Mouse (Mus musculus) heart, embryonic 16.5 days (tissue): ENCODE measurements around the gene Efl1. TPM values are rescaled to one million over a fixed set of nuclear protein-coding genes. Genes with fewer than 3 reads are reported as not detected.

ENCODE experiments used
- ATAC-seq: fragments of 200-750 bp; cut with Nextera tagmentation; replicated peaks from 2 replicates; pipeline ENCODE4 v1.8.0; 2017; ENCODE audit warnings: moderate number of reproducible peaks; ENCODE audit not compliant: insufficient read depth, low FRiP score; ENCODE audit errors: extremely low read depth
- H3K27ac ChIP-seq: fragments of 300-500 bp; sonication (generic); 2 replicates; pipeline ENCODE4 v1.5.1; 2014; ENCODE audit warnings: mild to moderate bottlenecking, low read length, control low read depth, moderate library complexity
- H3K27me3 ChIP-seq: fragments of 300-500 bp; sonication (generic); 2 replicates; pipeline ENCODE4 v1.6.1; 2014; ENCODE audit warnings: low read length, mixed read lengths; ENCODE audit not compliant: control insufficient read depth, insufficient read depth
- H3K36me3 ChIP-seq: fragments of 300-500 bp; sonication (generic); 2 replicates; pipeline ENCODE4 v1.6.1; 2014; ENCODE audit not compliant: control insufficient read depth, insufficient read depth
- H3K4me1 ChIP-seq: fragments of 300-500 bp; sonication (generic); 2 replicates; pipeline ENCODE4 v1.6.1; 2014; ENCODE audit warnings: low read length, mixed read lengths; ENCODE audit not compliant: control insufficient read depth, insufficient read depth
- H3K4me2 ChIP-seq: fragments of 300-500 bp; sonication (generic); 2 replicates; pipeline ENCODE4 v1.6.1; 2014; ENCODE audit warnings: low read depth, mild to moderate bottlenecking, control low read depth, low read length
- H3K4me3 ChIP-seq: fragments of 300-500 bp; sonication (generic); 2 replicates; pipeline ENCODE4 v1.5.1; 2014; ENCODE audit warnings: mild to moderate bottlenecking, control low read depth, low read length
- H3K9ac ChIP-seq: fragments of 300-500 bp; sonication (generic); 2 replicates; pipeline ENCODE4 v1.6.1; 2014; ENCODE audit warnings: low read length, control low read depth
- H3K9me3 ChIP-seq: fragments of 300-500 bp; sonication (generic); replicated peaks from 2 replicates; pipeline ENCODE4 v1.6.1; 2016; ENCODE audit warnings: low read length; ENCODE audit not compliant: control insufficient read depth
- whole genome bisulfite sequencing: fragments of 180-500 bp; shearing (Covaris S2); extraction: QIAGEN DNeasy Blood & Tissue Kit; methylation state at CpG from one replicate; pipeline ENCODE4 v1.1.7; 2014; 5-methylcytosine and 5-hydroxymethylcytosine counted together
- polyA plus RNA-seq: library from polyadenylated mRNA; unstranded; fragments of >200 nt; fragmentation: Nextera tagmentation; extraction: Ambion mirVana; gene quantifications from 2 replicates; pipeline ENCODE4 v1.2.1, GENCODE M21; 2015

Gene Efl1
- polyA plus RNA-seq, 1 experiment from 2014 or later: 15.0 TPM

- H3K36me3 ChIP-seq: no peaks in the 10 kb centered on the region
- H3K9ac ChIP-seq: no peak overlapping the region
- no peaks in the 10 kb centered on the region for H3K9me3 ChIP-seq
- 0 out of 2 replicates have a peak, but pooled peaks cover 4% of the 10 kb centered on the region for H3K4me1 ChIP-seq
- H3K27me3 ChIP-seq: no peaks in the 10 kb centered on the region
- no peak overlapping the region for H3K27ac ChIP-seq
- ATAC-seq: no peak
- whole genome bisulfite sequencing: 76% methylated on average over 11 of the region's 11 CpGs
- H3K4me3 ChIP-seq: no peak overlapping the region
- no peak overlapping the region; the same call in 1 of the 2 replicates for H3K4me2 ChIP-seq
Observed at GRCm38 (mm10) chr7:82743116-82743765, 94.8 kb downstream of the Efl1 start.

- no peaks in the 10 kb centered on the region for H3K9me3 ChIP-seq
- H3K36me3 ChIP-seq: no peaks in the 10 kb centered on the region
- no peak overlapping the region for H3K9ac ChIP-seq
- H3K27ac ChIP-seq: no peak overlapping the region
- no peaks in the 10 kb centered on the region for H3K27me3 ChIP-seq
- 0 out of 2 replicates have a peak, but pooled peaks cover 4% of the 10 kb centered on the region for H3K4me1 ChIP-seq
- peak overlapping the region; percentile 17; the same call in 1 of the 2 replicates for H3K4me2 ChIP-seq
- 67% methylated on average over 18 of the region's 18 CpGs for WGBS
- no peak overlapping the region for H3K4me3 ChIP-seq
- no peak; the same call in 1 of the 2 replicates for ATAC-seq
Observed at GRCm38 (mm10) chr7:82744167-82744715, 95.8 kb downstream of the Efl1 start.

GRCm38 (mm10) chr7:82748812-82749211 lies 100.4 kb downstream of the Efl1 start:
- no peaks in the 10 kb centered on the region for H3K27me3 ChIP-seq
- H3K36me3 ChIP-seq: no peaks in the 10 kb centered on the region
- H3K9ac ChIP-seq: no peak overlapping the region
- WGBS: 57% methylated on average over 2 of the region's 2 CpGs
- H3K27ac ChIP-seq: no peak overlapping the region
- no peak overlapping the region for H3K4me2 ChIP-seq
- H3K9me3 ChIP-seq: no peaks in the 10 kb centered on the region
- H3K4me1 ChIP-seq: peaks cover 16% of the 10 kb centered on the region
- H3K4me3 ChIP-seq: no peak overlapping the region
- ATAC-seq: no peak

- Histone ChIP-seq H3K27ac (no peak overlapping the region), H3K9ac (no peak overlapping the region), H3K4me3 (no peak overlapping the region), H3K36me3 (no peaks in the 10 kb centered on the region), H3K4me2 (no peak overlapping the region), H3K4me1 (peaks cover 16% of the 10 kb centered on the region), H3K27me3 (no peaks in the 10 kb centered on the region), H3K9me3 (no peaks in the 10 kb centered on the region)
- ATAC-seq: no peak
- 81% methylated on average over 8 of the region's 8 CpGs for WGBS
Observed at GRCm38 (mm10) chr7:82749239-82749638, 100.8 kb downstream of the Efl1 start.

GRCm38 (mm10) chr7:82752171-82753085 lies 104.0 kb downstream of the Efl1 start:
- 34% methylated on average over 8 of the region's 8 CpGs for WGBS

GRCm38 (mm10) chr7:82755602-82756155 lies 107.3 kb downstream of the Efl1 start:
- ATAC-seq: no peak
- H3K4me3 ChIP-seq: no peak overlapping the region
- no peaks in the 10 kb centered on the region for H3K27me3 ChIP-seq
- peaks cover 3% of the 10 kb centered on the region; the same call in 1 of the 2 replicates for H3K36me3 ChIP-seq
- H3K27ac ChIP-seq: no peak overlapping the region
- peaks cover 14% of the 10 kb centered on the region for H3K4me1 ChIP-seq
- H3K4me2 ChIP-seq: no peak overlapping the region
- no peak overlapping the region for H3K9ac ChIP-seq
- WGBS: 80% methylated on average over 8 of the region's 8 CpGs
- H3K9me3 ChIP-seq: no peaks in the 10 kb centered on the region

More at GRCm38 (mm10) chr7:82752171-82753085, 104.0 kb downstream of the Efl1 start:
- Histone ChIP-seq H3K4me1 (peaks cover 16% of the 10 kb centered on the region), H3K36me3 (peaks cover 3% of the 10 kb centered on the region; the same call in 1 of the 2 replicates), H3K9ac (no peak overlapping the region), H3K9me3 (no peaks in the 10 kb centered on the region), H3K4me2 (peak overlapping the region; percentile 6; the same call in 1 of the 2 replicates), H3K4me3 (no peak overlapping the region), H3K27me3 (no peaks in the 10 kb centered on the region), H3K27ac (peak overlapping the region; percentile 75)
- peak; percentile 47; the same call in 1 of the 2 replicates for ATAC-seq

- WGBS: 85% methylated on average over 4 of the region's 4 CpGs
- H3K27me3 ChIP-seq: no peaks in the 10 kb centered on the region
Observed at GRCm38 (mm10) chr7:82758521-82758920, 110.1 kb downstream of the Efl1 start.

GRCm38 (mm10) chr7:82759091-82759490 lies 110.7 kb downstream of the Efl1 start:
- Histone ChIP-seq H3K36me3 (peaks cover 13% of the 10 kb centered on the region; the same call in 1 of the 2 replicates), H3K4me1 (0 out of 2 replicates have a peak, but pooled peaks cover 2% of the 10 kb centered on the region), H3K9me3 (no peaks in the 10 kb centered on the region), H3K9ac (no peak overlapping the region), H3K4me2 (no peak overlapping the region), H3K4me3 (no peak overlapping the region), H3K27me3 (no peaks in the 10 kb centered on the region), H3K27ac (no peak overlapping the region)
- WGBS: 82% methylated on average over 4 of the region's 4 CpGs
- no peak for ATAC-seq

More at GRCm38 (mm10) chr7:82758521-82758920, 110.1 kb downstream of the Efl1 start:
- Histone ChIP-seq H3K27ac (no peak overlapping the region), H3K4me2 (no peak overlapping the region), H3K36me3 (peaks cover 13% of the 10 kb centered on the region; the same call in 1 of the 2 replicates), H3K4me3 (no peak overlapping the region), H3K4me1 (0 out of 2 replicates have a peak, but pooled peaks cover 2% of the 10 kb centered on the region), H3K9ac (no peak overlapping the region), H3K9me3 (no peaks in the 10 kb centered on the region)
- no peak for ATAC-seq
